Mouse (Mus musculus) spleen, adult 18-20 months (tissue): ENCODE measurements at regions not wholly inside any gene's neighbourhood (a gene's known extent, or its start where the extent isn't known, plus 50 kb on each side); places are given as distances from the start of the nearest gene placed in this dataset.

Source experiments
- DNase-seq, 2 experiments: peaks; one replicate each; pipeline ENCODE4 v3.0.0; 2022; ENCODE audit warnings: mixed read lengths in 2 of 2

GRCm38 (mm10) chr8:126807171-126807768 is 138.4 kb downstream of the Tomm20 start:
- no peak for DNase-seq

GRCm38 (mm10) chr8:126806591-126806990 is 139.1 kb downstream of the Tomm20 start:
- DNase-seq: no peak

GRCm38 (mm10) chr8:126806181-126806560 is 139.5 kb downstream of the Tomm20 start:
- no peak for DNase-seq

GRCm38 (mm10) chr8:126805365-126806180 is 140.1 kb downstream of the Tomm20 start:
- peak; percentile 54 to 59 for DNase-seq

- no peak for DNase-seq
Measured at GRCm38 (mm10) chr8:126804115-126804514, 141.5 kb downstream of the Tomm20 start.

- no peak for DNase-seq
Measured at GRCm38 (mm10) chr8:126802641-126803040, 143.0 kb downstream of the Tomm20 start.

- DNase-seq: no peak
Measured at GRCm38 (mm10) chr8:126800976-126801375, 144.7 kb downstream of the Tomm20 start.

GRCm38 (mm10) chr8:126797571-126798334 is 147.9 kb downstream of the Tomm20 start:
- no peak for DNase-seq

- no peak for DNase-seq
Measured at GRCm38 (mm10) chr8:126793657-126794056, 152.0 kb downstream of the Tomm20 start.

- no peak for DNase-seq
Measured at GRCm38 (mm10) chr8:126791069-126791468, 154.6 kb downstream of the Tomm20 start.

- DNase-seq: no peak
Measured at GRCm38 (mm10) chr8:126790214-126790613, 155.4 kb downstream of the Tomm20 start.

- DNase-seq: no peak
Measured at GRCm38 (mm10) chr8:126789076-126789475, 156.6 kb downstream of the Tomm20 start.

- no peak for DNase-seq
Measured at GRCm38 (mm10) chr8:126788669-126789068, 157.0 kb downstream of the Tomm20 start.

GRCm38 (mm10) chr8:126787398-126787797 is 158.2 kb downstream of the Tomm20 start:
- no peak for DNase-seq

GRCm38 (mm10) chr8:126785211-126785610 is 160.4 kb downstream of the Tomm20 start:
- no peak for DNase-seq

- no peak for DNase-seq
Measured at GRCm38 (mm10) chr8:126784604-126785003, 161.0 kb downstream of the Tomm20 start.

GRCm38 (mm10) chr8:126783703-126784440 is 161.8 kb downstream of the Tomm20 start:
- no peak for DNase-seq

GRCm38 (mm10) chr8:126778673-126779072 is 167.0 kb downstream of the Tomm20 start:
- no peak for DNase-seq

- no peak for DNase-seq
Measured at GRCm38 (mm10) chr8:126778131-126778530, 167.5 kb downstream of the Tomm20 start.

- peak in 1 of 2 experiments; percentile 30 for DNase-seq
Measured at GRCm38 (mm10) chr8:126776605-126777469, 168.8 kb downstream of the Tomm20 start.

GRCm38 (mm10) chr8:126775334-126775733 is 170.3 kb downstream of the Tomm20 start:
- DNase-seq: no peak

- no peak for DNase-seq
Measured at GRCm38 (mm10) chr8:126774816-126775215, 170.8 kb downstream of the Tomm20 start.
